Mouse (Mus musculus): ENCODE results near the gene Olfr1197. TPM values are rescaled to one million over a fixed set of nuclear protein-coding genes. Genes with fewer than 3 reads are reported as not detected.

The Olfr1197 gene
- polyA plus RNA-seq (2015; fragmentation: Nextera tagmentation; extraction: Ambion mirVana): not detected in 2 replicates

DNA sequence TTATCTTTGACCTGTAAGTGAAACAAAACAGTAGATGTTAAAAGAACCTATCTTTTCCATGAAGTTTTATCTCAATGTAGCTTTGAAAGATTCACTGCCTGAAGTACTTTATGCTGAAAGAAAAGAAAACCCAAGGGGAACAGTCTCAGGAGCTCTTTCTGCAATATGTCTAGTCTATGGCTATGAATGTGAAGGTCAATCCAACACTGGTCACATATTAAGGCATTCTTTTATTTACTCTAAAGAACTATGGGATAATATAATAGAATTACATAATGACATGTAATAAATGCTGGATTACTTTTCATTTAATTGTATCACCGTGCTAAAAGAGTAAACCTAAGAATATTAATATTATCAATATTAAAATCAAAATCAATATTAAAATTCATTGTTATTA lies at the start of gene Olfr1197:
Gene Olfr1197 (minus strand): TSS at position 101 of the 400 bp plus-strand sequence.
- H3K36me3 ChIP-seq: no peaks in the 10 kb centered on the region
- no peak within 1 kb of the TSS for H3K4me2 ChIP-seq
- no peaks in the 10 kb centered on the region for H3K9me3 ChIP-seq
- H3K27ac ChIP-seq: no peak within 1 kb of the TSS
- ATAC-seq (ENCODE audit: insufficient number of reproducible peaks, low FRiP score, low TSS enrichment, low read depth): no peak
- H3K9ac ChIP-seq: no peak within 1 kb of the TSS
- H3K4me3 ChIP-seq: no peak within 1 kb of the TSS
- no peaks in the 10 kb centered on the region for H3K27me3 ChIP-seq
- 84% methylated on average over 1 of the region's 1 CpGs for WGBS
- H3K4me1 ChIP-seq: no peaks in the 10 kb centered on the region

DNA sequence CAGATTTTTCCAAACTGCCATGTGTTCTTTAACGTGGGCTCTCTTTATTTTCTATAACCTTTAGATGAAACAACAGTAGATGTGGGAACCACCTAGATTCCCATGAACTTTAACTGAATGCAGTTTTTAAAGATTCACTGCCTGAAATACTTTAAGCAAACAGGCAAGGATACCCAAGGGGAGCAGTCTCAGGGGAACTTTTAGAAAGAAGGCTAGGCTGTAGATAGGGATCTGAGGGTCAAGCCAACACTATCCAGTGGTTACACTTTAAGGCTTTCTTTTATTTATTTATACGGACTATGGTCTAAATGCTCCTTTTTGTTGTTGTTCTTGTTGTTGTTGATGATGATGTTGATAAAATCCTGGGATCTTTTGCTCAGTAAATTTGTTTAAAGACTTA lies 38.2 kb upstream of the Olfr1197 start, which contains the start of gene Olfr1200:
Gene Olfr1200 (minus strand): TSS at position 101 of the 400 bp plus-strand sequence.
- H3K9ac ChIP-seq: no peak within 1 kb of the TSS
- H3K4me3 ChIP-seq: no peak within 1 kb of the TSS
- no peaks in the 10 kb centered on the region for H3K9me3 ChIP-seq
- H3K4me2 ChIP-seq: no peak within 1 kb of the TSS
- no peaks in the 10 kb centered on the region for H3K4me1 ChIP-seq
- H3K27ac ChIP-seq: no peak within 1 kb of the TSS
- no peaks in the 10 kb centered on the region for H3K27me3 ChIP-seq
- no peak for ATAC-seq (ENCODE audit: insufficient number of reproducible peaks, low FRiP score, low TSS enrichment, low read depth)
- 78% methylated on average over 2 of the region's 2 CpGs for WGBS
- no peaks in the 10 kb centered on the region for H3K36me3 ChIP-seq

DNA sequence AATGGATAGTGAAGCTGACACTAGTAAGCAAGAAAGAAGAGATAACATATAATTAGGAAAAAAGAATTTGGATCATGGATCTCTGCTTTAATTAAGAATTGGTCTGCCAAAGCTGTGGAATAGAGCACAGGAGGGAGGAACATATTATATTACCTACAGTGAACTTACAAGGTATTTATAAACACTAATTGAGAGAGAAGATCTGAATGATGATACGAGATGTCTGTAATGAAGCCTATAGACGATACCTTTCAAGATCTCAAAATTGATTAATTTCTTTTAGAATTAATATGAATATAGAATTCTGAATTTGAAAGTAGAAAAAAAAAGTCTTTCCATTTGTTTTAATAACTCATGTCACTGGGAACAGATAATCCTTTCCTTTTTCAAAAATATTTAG lies 28.2 kb upstream of the Olfr1197 start, which contains the start of gene Olfr1199:
Gene Olfr1199 (minus strand): TSS at position 101 of the 400 bp plus-strand sequence.
- no peak within 1 kb of the TSS for H3K9ac ChIP-seq
- no peaks in the 10 kb centered on the region for H3K27me3 ChIP-seq
- no peak within 1 kb of the TSS for H3K27ac ChIP-seq
- no peaks in the 10 kb centered on the region for H3K9me3 ChIP-seq
- H3K4me1 ChIP-seq: no peaks in the 10 kb centered on the region
- no peak within 1 kb of the TSS for H3K4me2 ChIP-seq
- ATAC-seq (ENCODE audit: insufficient number of reproducible peaks, low FRiP score, low TSS enrichment, low read depth): no peak
- WGBS: 81% methylated on average over 2 of the region's 2 CpGs
- no peaks in the 10 kb centered on the region for H3K36me3 ChIP-seq
- H3K4me3 ChIP-seq: no peak within 1 kb of the TSS

DNA sequence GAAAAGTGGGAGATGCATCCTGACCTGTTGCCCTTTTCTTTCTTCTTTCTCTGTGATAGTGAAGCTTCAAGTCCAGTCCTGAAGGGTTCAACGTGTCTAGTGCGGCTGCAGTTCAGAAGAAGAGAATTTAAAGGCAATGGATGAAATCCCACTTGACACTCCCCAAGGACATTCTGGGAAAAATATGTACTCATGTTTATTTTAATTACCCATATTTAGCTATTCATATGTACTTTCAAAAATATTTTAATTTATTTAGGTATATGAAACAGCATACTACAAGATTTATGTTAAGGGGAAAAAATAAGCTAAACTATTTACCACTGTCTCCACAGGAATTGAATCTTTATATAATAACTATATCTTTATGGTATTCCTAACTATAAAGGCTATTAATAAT lies 19.1 kb upstream of the Olfr1197 start, which contains the start of gene Olfr1198:
Gene Olfr1198 (minus strand): TSS at position 101 of the 400 bp plus-strand sequence.
- whole genome bisulfite sequencing: 86% methylated on average over 2 of the region's 2 CpGs
- H3K4me1 ChIP-seq: no peaks in the 10 kb centered on the region

DNA sequence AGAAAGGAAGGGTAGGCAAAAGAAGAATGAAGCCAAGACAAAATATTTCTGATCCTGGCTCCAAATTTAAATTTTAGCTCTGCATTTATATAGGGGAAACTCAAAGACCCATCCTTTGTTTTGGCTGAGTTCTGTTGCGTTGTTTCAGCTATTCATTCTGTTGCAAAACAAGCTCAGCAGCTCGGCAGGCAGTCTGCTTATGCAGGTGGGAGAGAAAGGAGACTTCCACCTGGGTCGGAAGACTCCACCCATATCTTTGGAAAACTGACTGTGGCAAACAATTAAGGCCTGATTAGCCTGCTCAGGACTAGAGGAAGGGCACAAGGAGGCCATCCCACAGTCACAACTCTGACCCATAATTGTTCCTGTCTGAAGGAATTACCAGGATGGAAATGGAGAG lies 11.2 kb upstream of the Olfr1197 start:
- Histone ChIP-seq H3K27me3 (no peaks in the 10 kb centered on the region), H3K4me3 (no peak overlapping the region), H3K27ac (no peak overlapping the region), H3K36me3 (no peaks in the 10 kb centered on the region), H3K9ac (no peak overlapping the region), H3K9me3 (no peaks in the 10 kb centered on the region), H3K4me1 (no peaks in the 10 kb centered on the region), H3K4me2 (no peak overlapping the region)
- ATAC-seq (ENCODE audit: insufficient number of reproducible peaks, low FRiP score, low TSS enrichment, low read depth): no peak
- WGBS: 87% methylated on average over 3 of the region's 3 CpGs

More for the DNA sequence above, 19.1 kb upstream of the Olfr1197 start, which contains the start of gene Olfr1198:
- Histone ChIP-seq H3K9ac (no peak within 1 kb of the TSS), H3K27me3 (no peaks in the 10 kb centered on the region), H3K27ac (no peak within 1 kb of the TSS), H3K4me2 (no peak within 1 kb of the TSS), H3K4me3 (no peak within 1 kb of the TSS), H3K9me3 (no peaks in the 10 kb centered on the region), H3K36me3 (no peaks in the 10 kb centered on the region)
- ATAC-seq (ENCODE audit: insufficient number of reproducible peaks, low FRiP score, low TSS enrichment, low read depth): no peak

DNA sequence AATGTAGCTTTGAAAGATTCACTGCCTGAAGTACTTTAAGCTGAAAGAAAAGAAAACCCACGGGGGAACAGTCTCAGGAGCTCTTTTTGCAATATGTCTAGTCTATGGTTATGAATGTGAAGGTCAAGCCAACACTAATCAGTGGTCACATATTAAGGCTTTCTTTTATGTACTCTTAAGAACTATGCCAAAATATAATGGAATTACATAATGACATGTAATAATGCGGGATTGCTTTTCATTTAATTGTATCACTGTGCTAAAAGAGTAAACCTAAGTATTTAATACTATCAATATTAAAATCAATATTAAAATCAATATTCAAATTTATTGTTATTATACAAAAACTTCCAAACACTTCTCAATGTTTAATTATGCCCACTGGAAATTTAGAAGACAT lies 27.7 kb downstream of the Olfr1197 start, which contains the start of gene Olfr1196:
Gene Olfr1196 (minus strand): TSS at position 101 of the 400 bp plus-strand sequence.
- ATAC-seq (ENCODE audit: insufficient number of reproducible peaks, low FRiP score, low TSS enrichment, low read depth): no peak
- Histone ChIP-seq H3K27me3 (no peaks in the 10 kb centered on the region), H3K36me3 (no peaks in the 10 kb centered on the region), H3K9me3 (no peaks in the 10 kb centered on the region), H3K4me1 (no peaks in the 10 kb centered on the region), H3K9ac (no peak within 1 kb of the TSS), H3K4me3 (no peak within 1 kb of the TSS), H3K27ac (no peak within 1 kb of the TSS), H3K4me2 (no peak within 1 kb of the TSS)
- 77% methylated on average over 2 of the region's 2 CpGs for WGBS

DNA sequence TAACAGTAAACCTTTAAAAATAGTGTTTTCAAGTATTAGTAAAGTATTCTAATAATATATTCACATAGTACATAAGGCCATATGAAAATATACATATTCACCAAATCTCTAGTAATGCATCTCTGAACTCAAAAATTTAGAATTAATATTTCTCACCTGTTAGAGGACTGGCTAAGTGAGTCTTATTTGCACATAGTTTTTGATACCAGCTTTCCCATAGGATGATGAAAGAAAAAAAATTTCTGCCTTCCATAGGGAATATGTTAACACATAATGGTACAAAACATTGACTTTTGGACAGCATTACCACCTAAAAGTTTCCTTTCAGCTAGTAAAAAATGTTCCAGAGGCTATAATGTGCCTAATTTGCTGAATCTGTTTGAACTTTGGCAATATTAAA lies 43.1 kb downstream of the Olfr1197 start, which contains the start of gene Olfr1195:
Gene Olfr1195 (minus strand): TSS at position 101 of the 400 bp plus-strand sequence.
- ATAC-seq (ENCODE audit: insufficient number of reproducible peaks, low FRiP score, low TSS enrichment, low read depth): no peak
- H3K4me2 ChIP-seq: no peak within 1 kb of the TSS
- no peak within 1 kb of the TSS for H3K9ac ChIP-seq
- H3K4me1 ChIP-seq: no peaks in the 10 kb centered on the region
- no peaks in the 10 kb centered on the region for H3K9me3 ChIP-seq
- no peaks in the 10 kb centered on the region for H3K36me3 ChIP-seq
- H3K27ac ChIP-seq: no peak within 1 kb of the TSS
- H3K4me3 ChIP-seq: no peak within 1 kb of the TSS
- H3K27me3 ChIP-seq: no peaks in the 10 kb centered on the region

Other genes starting within 250 kb of the Olfr1197 start
- not detected in 2 replicates for gene Olfr1184, start 248.8 kb downstream of the Olfr1197 start, polyA plus RNA-seq (2015; fragmentation: Nextera tagmentation; extraction: Ambion mirVana)
- gene Olfr1185-ps1, start 239.0 kb downstream of the Olfr1197 start, polyA plus RNA-seq (2015; fragmentation: Nextera tagmentation; extraction: Ambion mirVana): not detected in 2 replicates
- gene Olfr1186, start 213.8 kb downstream of the Olfr1197 start, polyA plus RNA-seq (2015; fragmentation: Nextera tagmentation; extraction: Ambion mirVana): not detected in 2 replicates
- not detected in 2 replicates for gene Olfr1188, start 175.4 kb downstream of the Olfr1197 start, polyA plus RNA-seq (2015; fragmentation: Nextera tagmentation; extraction: Ambion mirVana)
- gene Olfr1189, start 145.9 kb downstream of the Olfr1197 start, polyA plus RNA-seq (2015; fragmentation: Nextera tagmentation; extraction: Ambion mirVana): not detected in 2 replicates
- gene Olfr1191-ps1, start 91.8 kb downstream of the Olfr1197 start, polyA plus RNA-seq (2015; fragmentation: Nextera tagmentation; extraction: Ambion mirVana): not detected in 2 replicates
- not detected in 2 replicates for gene Olfr1192-ps1, start 83.9 kb downstream of the Olfr1197 start, polyA plus RNA-seq (2015; fragmentation: Nextera tagmentation; extraction: Ambion mirVana)
- not detected in 2 replicates for gene Olfr1193, start 56.7 kb downstream of the Olfr1197 start, polyA plus RNA-seq (2015; fragmentation: Nextera tagmentation; extraction: Ambion mirVana)
- not detected in 2 replicates for gene Olfr1195, start 43.2 kb downstream of the Olfr1197 start, polyA plus RNA-seq (2015; fragmentation: Nextera tagmentation; extraction: Ambion mirVana)
- gene Olfr1196, start 27.8 kb downstream of the Olfr1197 start, polyA plus RNA-seq (2015; fragmentation: Nextera tagmentation; extraction: Ambion mirVana): not detected in 2 replicates
- gene Olfr1198, start 19.0 kb upstream of the Olfr1197 start, polyA plus RNA-seq (2015; fragmentation: Nextera tagmentation; extraction: Ambion mirVana): not detected in 2 replicates
- not detected in 2 replicates for gene Olfr1199, start 28.1 kb upstream of the Olfr1197 start, polyA plus RNA-seq (2015; fragmentation: Nextera tagmentation; extraction: Ambion mirVana)
- not detected in 2 replicates for gene Olfr1200, start 38.1 kb upstream of the Olfr1197 start, polyA plus RNA-seq (2015; fragmentation: Nextera tagmentation; extraction: Ambion mirVana)
- gene Olfr1201, start 60.7 kb upstream of the Olfr1197 start, polyA plus RNA-seq (2015; fragmentation: Nextera tagmentation; extraction: Ambion mirVana): not detected in 2 replicates
- gene Olfr1202, start 82.1 kb upstream of the Olfr1197 start, polyA plus RNA-seq (2015; fragmentation: Nextera tagmentation; extraction: Ambion mirVana): not detected in 2 replicates
- not detected in 2 replicates for gene Olfr1205, start 97.4 kb upstream of the Olfr1197 start, polyA plus RNA-seq (2015; fragmentation: Nextera tagmentation; extraction: Ambion mirVana)
- gene Olfr1204, start 116.9 kb upstream of the Olfr1197 start, polyA plus RNA-seq (2015; fragmentation: Nextera tagmentation; extraction: Ambion mirVana): not detected in 2 replicates
- not detected in 2 replicates for gene Olfr1206, start 130.9 kb upstream of the Olfr1197 start, polyA plus RNA-seq (2015; fragmentation: Nextera tagmentation; extraction: Ambion mirVana)
- not detected in 2 replicates for gene Olfr1208, start 169.9 kb upstream of the Olfr1197 start, polyA plus RNA-seq (2015; fragmentation: Nextera tagmentation; extraction: Ambion mirVana)
- not detected in 2 replicates for gene Olfr1209, start 182.8 kb upstream of the Olfr1197 start, polyA plus RNA-seq (2015; fragmentation: Nextera tagmentation; extraction: Ambion mirVana)
- gene Olfr1211, start 205.7 kb upstream of the Olfr1197 start, polyA plus RNA-seq (2015; fragmentation: Nextera tagmentation; extraction: Ambion mirVana): not detected in 2 replicates
- not detected in 2 replicates for gene Olfr1212, start 221.6 kb upstream of the Olfr1197 start, polyA plus RNA-seq (2015; fragmentation: Nextera tagmentation; extraction: Ambion mirVana)
- not detected in 2 replicates for gene Gm13762, start 247.9 kb upstream of the Olfr1197 start, polyA plus RNA-seq (2015; fragmentation: Nextera tagmentation; extraction: Ambion mirVana)